Mouse (Mus musculus) monocyte, adult 2 months (primary cell): ENCODE measurements around the gene Yaf2.

Experiments
- DNase-seq, 2 experiments: peaks; one replicate each; pipeline ENCODE4 v3.0.0; 2022; ENCODE audit warnings: low spot score in 2 of 2, low read depth in 1 of 2

Yaf2 gene

DNA sequence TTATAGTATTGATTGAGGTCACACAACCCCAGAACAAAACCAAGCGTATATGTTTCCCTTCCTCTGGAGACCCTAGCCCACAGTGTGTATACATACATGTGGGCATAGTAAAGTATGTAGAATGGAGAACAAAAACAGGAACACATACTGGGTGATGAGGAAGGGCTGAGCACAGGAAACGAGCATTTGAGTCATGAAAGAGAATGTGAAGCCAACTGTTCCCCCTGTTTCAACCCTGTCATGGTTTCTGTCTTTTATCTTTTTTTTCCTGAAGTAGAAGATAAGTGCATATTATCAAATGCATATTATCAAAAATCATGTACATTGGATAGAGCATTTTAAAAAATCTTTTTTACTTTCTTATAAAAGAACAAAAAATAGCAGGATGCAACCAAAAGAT, 49.1 kb downstream of the Yaf2 start:
- no peak for DNase-seq

DNA sequence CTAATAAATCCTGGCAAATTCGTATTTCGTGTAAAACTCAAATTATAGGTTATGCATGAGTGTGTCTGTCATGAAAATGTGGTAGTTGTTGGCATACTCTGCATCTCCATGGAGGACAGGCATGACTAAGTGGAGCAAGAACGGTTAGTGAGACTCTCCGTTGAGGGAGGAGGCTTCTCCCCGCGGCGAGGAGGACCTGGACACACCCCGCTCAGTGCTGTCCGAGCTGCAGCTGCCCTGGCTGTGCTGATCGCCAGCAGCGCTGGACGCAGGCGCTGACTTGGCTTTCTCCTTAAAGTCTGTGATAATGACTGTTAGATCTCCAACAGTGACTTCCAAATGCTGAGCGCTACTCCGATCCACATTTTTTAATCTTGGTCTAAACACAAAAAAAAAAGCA, 51.5 kb downstream of the Yaf2 start:
- no peak for DNase-seq

DNA sequence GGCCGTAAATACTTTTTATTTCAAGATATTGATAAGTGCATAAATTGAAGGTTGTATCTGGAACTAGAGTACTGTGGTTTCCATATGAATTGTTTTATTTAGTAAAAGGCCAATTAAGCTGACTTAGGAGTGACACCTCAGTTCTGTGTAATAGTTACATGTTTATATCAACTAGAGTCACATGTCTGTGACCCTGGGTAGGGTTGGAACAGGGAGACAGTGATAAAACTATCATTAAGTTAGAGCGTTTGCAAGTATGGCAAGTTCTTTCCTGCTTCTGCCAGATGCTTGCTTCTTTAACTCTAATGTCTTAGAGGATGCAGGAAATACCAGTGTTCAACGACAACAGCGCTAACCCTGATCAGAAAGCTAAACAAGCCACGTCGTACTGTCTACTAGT, 52.4 kb downstream of the Yaf2 start:
- no peak for DNase-seq

DNA sequence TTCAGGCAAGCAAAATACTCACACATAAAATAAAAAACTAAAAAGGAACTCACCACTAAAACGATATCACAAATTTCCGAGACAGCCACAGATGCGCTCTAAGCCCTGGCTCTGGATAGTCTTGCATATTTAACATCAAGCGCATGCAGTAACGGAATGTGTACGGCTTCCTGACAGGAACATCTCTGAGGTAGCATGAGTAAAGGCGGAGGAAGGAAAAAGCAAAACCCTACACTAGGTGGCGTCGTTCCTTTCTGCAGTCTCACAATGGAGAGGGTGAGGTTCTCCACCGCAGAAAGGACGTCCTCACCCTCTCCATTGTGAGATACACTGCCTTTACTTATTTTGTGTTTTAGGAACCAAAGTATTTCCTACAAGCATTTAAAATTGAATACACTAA, 53.4 kb downstream of the Yaf2 start:
- no peak for DNase-seq

DNA sequence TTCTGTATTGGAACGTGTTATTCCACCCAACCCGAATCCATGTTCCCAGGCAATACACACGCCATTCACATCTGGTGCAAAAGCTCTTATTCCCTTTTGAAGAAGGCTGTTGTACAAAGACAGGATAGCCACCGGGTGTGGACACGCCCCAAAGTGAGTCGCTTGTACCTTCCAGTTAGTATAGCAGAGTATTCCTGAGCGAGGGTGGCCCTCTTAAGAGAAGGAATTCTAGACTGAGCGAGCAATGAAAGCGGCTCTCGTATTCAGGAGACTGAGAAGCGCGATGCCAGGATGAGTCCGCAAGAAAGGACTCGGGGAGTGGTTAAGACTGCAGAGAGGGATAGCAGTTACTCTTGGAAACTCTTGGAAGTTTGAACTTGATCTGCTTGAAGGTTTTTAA, 60.5 kb downstream of the Yaf2 start:
- no peak for DNase-seq

DNA sequence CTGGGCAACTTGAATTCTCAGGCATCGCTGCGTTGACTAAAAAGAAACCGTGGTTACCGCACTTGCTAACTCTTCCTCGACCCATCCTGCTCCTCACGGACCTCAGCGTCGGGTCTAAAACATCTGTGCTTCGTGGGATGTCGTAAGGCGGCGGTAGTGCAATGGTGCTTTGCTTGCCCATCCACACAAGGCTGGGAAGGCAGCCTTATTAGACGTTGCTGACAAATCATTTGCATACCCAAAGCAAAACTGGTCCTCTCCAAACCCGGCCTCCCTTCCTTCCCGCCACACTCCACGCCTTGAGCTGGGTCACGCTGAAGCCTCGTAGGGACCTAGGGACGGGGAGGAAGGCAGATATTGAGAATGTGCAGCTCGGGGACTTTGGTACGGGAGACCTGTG, 61.1 kb downstream of the Yaf2 start:
- no peak for DNase-seq

DNA sequence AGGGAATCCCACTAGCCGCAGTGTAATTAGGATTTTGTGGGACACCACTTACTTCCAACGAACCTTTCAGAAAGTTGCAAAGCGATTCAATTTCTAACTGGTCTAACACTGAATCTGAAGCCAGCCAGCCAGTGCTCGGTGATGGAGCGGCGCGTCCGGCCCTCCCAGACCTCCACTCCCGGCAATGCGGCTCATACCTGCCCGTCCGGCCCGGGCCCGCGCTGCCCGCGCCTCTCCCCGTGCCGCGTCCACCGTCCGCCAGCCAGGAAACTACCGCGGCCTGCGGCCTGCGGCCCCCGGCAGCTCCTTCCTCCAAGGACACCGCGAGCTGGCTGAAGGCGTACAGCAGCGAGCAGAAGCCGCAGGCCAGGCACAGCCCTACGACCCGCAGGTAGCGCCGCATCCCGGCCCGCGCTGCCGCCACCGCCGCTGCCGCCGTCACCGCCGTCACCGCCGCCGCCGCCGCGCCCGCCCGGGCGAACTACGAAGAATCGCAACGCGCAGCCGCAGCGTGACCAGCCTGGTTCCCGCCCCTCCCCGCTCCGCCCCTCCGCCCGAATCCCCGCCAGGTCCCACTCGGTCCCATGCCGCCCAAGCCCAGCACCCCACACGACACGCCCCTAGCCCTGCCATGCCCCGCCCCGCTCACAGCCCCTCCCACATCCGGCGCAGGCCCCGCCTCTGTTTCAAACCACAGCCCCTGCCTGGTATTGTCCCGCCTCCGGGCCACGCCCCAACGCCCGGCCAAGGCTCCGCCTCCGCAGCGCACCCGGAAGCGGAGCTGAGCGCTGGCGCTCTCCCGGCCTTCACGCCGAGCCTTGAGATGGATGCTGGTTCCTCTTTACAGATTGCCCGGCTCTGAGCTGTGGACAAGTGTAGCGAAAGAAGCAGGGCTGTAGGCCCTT, 61.8 kb downstream of the Yaf2 start, which contains the start of gene Gxylt1:
TSS of gene Gxylt1 (minus strand) at position 501 of the 905 bp plus-strand sequence.
- DNase-seq: peak; percentile 99 to 100

DNA sequence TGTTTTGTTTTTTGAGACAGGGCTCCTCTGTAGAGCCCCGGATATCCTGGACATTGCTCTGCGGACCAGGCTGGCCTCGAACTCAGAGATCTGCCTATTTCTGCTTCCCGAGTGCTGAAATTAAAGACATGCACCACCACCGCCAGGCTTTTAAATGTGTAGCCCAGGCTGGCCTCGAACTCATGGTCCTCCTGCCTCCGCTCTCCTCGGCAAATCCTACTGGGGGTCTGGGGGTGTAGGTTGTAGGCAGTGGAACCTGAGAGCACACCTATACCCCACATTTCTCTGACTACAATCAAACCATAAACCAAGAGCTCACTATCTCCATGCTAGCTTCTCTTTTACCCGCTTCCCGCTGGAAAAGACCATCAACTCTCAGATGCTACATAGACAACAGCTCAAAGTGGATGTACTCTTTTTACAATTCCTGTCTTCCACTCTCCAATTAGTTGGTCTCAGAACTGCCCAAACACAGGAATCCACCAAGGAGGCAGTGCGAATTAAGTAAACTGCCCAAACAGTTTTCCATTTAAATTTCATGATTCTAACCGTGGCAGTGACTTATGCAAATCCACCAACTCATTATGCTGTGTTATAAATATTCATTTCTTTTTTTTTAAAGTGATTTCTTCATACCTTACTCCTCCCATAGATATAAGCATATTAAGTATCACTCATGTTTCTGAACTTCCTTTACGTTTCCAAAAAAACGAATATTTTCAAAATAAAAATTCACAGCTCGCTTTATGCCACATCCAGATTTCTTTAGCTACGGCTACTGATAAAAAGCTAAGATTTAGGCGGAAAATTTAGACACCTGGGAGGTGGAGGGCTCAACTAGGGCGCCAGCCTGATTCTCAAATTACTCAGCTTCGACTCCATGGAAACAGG, 62.7 kb downstream of the Yaf2 start:
- no peak for DNase-seq

DNA sequence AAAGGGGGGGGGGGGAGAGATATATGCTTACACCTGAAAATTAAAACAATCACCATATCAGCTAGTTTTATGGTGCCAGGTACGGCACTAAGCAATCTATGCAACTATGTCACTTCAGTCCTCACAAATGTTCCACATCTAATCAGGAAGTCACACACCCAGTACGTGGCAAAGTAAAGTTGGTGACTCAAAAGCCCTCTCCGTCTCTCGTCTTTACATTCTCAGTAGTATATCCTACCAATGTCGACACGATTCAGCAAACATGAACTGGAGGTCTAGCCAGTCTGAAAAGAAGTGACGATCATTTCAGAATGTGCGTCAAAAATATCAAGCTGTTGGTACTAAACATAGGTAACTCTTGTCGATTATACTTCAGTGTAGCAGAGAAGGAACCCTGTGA, 63.8 kb downstream of the Yaf2 start:
- no peak for DNase-seq

DNA sequence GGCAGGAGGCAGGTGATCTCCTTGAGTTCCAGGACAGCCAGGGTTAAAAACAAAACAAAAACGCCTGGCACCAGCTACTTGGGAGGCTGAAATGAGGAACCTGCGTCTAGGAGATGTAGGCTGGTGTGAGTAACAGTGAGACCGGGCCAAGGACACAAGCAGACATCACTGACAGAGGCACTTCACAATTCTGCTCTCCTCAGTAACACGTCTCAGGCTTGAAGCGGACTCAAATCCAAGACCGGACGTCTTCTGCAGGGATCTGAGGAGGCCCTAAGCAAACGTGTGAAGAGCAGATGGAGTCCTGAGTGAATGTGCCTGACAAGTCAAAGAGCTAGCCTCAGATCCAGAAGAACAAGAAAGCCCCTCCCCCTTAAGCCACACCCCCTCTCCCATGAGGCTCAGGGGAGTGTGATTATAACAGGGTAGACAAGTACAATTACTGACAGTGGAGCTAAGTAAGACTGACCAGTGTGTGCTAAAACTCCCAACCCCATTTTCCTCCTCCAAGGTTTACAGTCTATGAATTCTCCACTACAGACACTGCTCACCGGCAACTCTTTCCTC, 66.4 kb downstream of the Yaf2 start:
- peak in 1 of 2 experiments; percentile 14 for DNase-seq

DNA sequence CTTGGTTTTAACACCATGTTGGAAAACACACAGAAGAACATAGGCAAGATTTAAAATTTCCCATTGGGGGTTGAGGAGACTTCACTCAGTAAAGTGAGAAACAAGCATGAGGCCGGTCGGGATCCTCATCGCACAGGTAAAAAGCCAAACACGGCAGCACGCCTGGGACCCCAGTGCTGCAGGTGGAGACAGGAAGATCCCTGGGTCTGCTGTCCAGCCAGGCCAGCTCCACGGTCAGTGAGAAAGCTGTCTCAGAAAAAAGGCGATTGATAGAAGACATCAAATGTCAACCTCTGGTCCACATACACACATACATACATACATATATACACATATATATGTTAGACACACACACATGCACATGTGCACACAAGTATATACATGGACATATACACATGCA, 67.2 kb downstream of the Yaf2 start:
- no peak for DNase-seq

DNA sequence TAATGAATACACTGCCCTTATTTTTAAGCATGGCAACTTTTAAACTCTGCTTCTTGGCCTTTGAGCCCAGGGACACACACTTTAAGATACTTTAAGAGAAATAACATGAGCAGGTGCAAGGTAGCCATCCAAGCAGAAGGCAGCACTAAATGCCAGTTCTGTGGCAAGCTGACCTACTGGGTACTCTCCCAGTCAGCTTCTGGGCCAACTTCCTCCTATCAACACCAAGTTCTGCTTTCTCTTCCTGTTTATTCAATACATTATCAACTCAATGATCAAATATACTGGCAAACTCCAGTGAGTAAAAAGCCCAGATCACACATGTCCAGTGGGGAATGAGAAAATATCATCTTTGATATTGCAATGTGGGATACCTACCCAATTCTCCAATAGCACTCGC, 68.7 kb downstream of the Yaf2 start:
- no peak for DNase-seq

DNA sequence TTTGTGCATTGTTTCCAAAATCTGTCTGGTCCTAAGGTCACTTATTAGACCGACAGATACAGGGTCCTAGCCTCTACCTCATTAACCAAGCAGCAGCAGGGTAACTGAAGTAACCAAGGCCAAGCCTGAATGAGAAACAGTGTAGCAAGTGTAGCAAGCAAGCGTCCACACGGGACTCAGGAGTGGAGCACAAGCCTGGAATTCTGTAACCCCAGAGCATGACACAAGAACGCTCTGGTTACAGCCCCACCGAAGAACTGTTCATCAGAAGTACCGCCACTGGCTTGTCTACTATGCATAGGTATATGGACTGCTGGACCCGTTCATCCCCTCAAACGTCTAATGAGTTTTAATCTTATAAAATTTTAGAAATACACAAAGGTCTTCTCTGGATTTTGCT, 69.3 kb downstream of the Yaf2 start:
- no peak for DNase-seq

DNA sequence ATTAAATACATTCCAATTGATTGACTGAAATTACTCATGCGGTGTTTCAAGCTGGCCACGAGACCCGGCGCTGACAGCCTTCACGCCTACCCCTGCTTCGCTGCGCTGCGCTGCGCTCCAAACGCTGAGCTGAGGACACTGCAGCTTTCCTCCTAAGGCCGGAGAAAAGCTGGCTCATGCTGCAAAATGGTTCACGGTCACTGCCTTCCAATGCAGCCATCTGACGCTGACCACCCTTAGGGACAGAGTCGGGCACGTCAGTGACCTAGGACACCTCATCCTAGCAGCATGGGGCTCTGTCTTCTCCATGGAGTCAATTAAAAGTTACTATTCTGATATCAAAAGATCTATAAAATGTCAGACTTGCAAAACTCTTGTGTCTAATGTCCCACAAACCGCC, 70.4 kb downstream of the Yaf2 start:
- DNase-seq: no peak

DNA sequence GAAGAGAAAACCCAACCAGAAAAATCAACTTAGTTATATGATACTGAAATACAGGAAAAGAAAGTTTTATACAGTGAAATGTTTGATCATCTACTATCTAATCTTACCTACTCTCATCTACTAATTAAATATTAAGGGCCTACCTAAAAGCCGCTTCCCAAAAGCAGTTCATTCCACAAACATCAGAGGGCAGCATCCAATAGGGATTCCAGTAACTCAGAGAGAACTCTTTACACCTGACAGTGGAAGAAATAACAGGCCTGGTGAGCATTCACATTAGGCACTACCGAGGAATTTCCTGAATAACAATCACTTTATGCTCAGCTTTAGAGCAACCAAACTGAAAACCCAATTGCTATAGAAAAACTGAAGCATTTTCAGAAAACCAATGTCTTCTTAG, 71.0 kb downstream of the Yaf2 start:
- DNase-seq: no peak

DNA sequence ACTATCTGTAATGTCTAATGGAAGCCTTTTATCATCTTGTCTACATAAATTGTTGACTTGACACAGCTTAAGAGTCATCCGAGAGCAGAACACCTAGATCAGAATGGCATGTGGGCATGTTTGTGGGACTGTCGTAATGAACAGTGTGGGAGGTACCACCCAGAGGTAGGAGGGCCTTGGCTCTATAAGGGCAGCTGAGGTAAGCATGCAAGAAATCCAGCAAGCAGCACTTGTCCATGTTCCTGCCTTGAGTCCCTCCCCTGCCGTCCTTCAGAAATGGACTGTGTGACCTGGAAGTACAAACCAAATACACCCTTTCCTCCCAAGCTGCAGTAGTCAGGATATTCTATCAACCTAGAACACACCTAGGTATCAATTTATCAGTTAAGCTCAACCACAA, 71.5 kb downstream of the Yaf2 start:
- DNase-seq: no peak

DNA sequence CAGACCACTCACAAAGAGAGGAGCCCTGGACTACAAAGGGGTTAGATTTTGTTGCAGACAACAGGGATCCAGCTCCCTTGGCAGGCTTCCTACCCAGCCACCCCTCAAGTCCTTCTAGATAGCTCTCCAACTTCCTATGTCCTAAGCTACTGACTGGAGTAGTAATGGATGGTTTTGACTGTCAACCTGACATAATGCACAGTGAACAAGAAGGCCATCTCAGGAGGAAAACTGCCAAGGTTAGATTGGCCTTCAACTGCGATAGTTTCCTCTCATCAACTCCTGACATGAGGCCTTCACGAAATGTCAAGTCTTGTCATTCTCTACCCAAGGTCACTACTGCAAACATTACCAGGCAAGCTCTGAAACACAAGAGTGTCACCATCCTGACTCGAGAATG, 72.5 kb downstream of the Yaf2 start:
- DNase-seq: no peak

DNA sequence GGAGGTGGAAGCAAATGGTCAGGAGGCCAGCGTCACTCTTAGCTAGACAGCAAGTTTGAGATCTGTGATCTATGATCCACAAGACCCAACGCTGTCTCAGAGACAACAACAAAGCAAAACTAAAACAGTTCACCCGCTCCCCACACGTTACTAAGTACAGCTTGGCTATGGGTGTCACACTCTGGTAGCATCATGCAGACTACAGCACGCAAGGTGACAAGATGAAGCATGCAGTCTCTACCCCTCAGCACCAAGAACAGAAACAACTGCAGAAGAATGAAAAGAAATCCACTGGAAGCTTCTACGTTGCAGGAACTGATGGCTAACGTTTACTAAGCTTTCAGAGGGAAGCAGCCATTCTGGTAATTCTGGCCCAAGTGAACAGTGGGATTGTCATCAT, 73.2 kb downstream of the Yaf2 start:
- DNase-seq: no peak

DNA sequence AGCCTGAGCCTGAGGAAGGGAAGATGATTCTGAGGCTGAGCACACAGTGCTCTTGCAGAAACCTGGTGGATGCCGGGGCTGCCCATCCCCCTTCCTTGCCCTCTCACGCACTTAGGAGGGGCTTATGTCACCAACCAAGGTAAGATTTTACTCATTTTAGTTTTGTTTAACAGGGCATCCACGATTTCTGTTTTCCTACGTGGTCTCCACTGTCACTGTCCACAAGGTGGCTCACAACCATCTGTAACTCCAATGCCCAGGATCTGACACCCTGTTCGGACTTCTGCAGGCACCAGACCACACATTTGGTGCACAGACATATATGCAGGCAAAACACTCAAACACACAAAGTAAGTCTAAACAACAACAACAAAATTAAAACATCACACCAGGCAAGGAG, 73.9 kb downstream of the Yaf2 start:
- no peak for DNase-seq

DNA sequence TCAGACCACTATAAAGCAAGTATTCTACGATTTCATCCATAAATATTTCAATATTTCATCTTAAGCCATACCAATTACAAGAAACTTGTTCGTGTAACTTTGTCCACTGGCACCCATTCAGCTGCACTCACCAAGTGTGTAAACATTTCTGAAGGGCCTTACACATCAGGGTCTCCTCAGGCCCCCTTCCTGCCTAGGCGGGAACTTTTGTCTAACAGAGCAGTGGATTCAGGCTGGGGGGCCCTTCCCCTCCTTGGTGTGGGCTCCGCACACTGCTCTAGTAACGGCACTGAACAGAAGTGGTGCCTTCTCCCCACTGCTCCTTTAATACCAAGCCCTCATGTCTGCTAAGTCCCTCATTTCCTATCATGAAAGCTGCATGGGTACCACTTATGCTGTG, 74.5 kb downstream of the Yaf2 start:
- DNase-seq: no peak

DNA sequence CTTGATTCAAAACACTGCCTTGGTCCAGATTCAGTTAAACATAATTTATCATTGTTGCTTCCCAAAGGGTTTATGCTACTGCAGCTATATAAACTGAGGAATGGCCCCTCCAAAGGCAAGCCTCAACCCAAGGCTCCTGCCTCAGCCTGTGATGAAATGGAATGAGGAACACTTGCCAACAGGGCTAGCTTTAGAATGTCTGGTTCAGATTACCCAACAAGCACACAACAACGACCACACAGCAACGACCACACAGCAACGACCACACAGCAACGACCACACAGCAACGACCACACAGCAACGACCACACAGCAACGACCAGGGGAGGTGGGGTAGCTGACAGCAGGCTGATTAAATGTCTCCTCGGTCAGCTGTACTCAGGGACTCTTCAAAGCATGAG, 76.8 kb downstream of the Yaf2 start:
- DNase-seq: no peak

DNA sequence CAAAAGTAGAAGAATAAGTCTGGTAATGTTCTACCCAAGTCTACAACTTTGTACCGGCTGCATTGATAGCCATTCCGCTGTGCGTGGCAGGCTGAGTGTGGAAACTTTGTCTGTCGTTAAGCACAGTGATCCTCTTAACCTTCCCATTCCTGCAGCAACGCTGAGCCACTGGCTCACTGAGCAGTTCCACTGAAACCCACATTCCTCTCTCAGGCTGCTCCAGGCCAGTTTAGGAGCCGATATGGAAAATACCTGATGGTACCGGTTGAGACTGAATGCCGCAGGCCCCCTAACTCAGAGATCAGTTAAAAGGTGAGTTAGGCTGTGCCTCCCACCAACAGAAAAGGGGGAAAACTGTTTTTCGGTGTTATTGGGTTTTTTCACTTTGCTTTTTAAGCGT, 81.4 kb downstream of the Yaf2 start:
- DNase-seq: no peak
